Mouse (Mus musculus): ENCODE results near the gene Galnt3. TPM values are rescaled to one million over a fixed set of nuclear protein-coding genes. Genes with fewer than 3 reads are reported as not detected.

Galnt3 gene
- polyA plus RNA-seq, 2 experiments = 0.52 to 0.70 TPM

- Histone ChIP-seq H3K27ac (no peak overlapping the region), H3K27me3 (ENCODE audit: control insufficient read depth, insufficient read depth, low read length) (no peaks in the 10 kb centered on the region), H3K9ac (replicated peaks) (no peak overlapping the region), H3K9me3 (ENCODE audit: control insufficient read depth, low read length) (no peaks in the 10 kb centered on the region), H3K4me3 (ENCODE audit: insufficient read depth in 1 of 2, low read depth in 2 of 2, low read length in 2 of 2) (no peak overlapping the region), H3K36me3 (replicated peaks; ENCODE audit: control insufficient read depth, insufficient read depth, low read depth) (no peaks in the 10 kb centered on the region), H3K4me2 (ENCODE audit: low read depth) (no peak overlapping the region), H3K4me1 (replicated peaks; ENCODE audit: control insufficient read depth in 2 of 2, insufficient read depth in 2 of 2, low read length in 1 of 2) (no peaks in the 10 kb centered on the region; a peak in 1 of 4 replicates)
- 15% methylated on average over 5 of the region's 5 CpGs for WGBS (ENCODE audit: insufficient replicate concordance)
- DNase-seq (ENCODE audit: low read depth in 3 of 3, low spot score in 3 of 3) (no peak), ATAC-seq (ENCODE audit: insufficient read depth) (no peak)
- TF ChIP-seq CTCF (IDR thresholded peaks at IDR 0.05; ENCODE audit: low read depth) = no peak
- TF ChIP-seq EP300 (IDR thresholded peaks at IDR 0.05; ENCODE audit: low read depth) = no peak
Measured at GRCm38 (mm10) chr2:66144770-66145169, 20.0 kb upstream of the Galnt3 start.

GRCm38 (mm10) chr2:66143284-66143683, 18.5 kb upstream of the Galnt3 start:
- no peak for TF ChIP-seq CTCF (IDR thresholded peaks at IDR 0.05; ENCODE audit: low read depth)
- TF ChIP-seq EP300 (IDR thresholded peaks at IDR 0.05; ENCODE audit: low read depth) = no peak
- WGBS (ENCODE audit: insufficient replicate concordance) = 56% methylated on average over 4 of the region's 4 CpGs
- H3K9ac ChIP-seq (replicated peaks) = no peak overlapping the region

GRCm38 (mm10) chr2:66142711-66143110, 17.9 kb upstream of the Galnt3 start:
- DNase-seq (ENCODE audit: low read depth in 3 of 3, low spot score in 3 of 3) (no peak), ATAC-seq (ENCODE audit: insufficient read depth) (no peak)
- Histone ChIP-seq H3K27ac (no peak overlapping the region), H3K36me3 (replicated peaks; ENCODE audit: control insufficient read depth, insufficient read depth, low read depth) (no peaks in the 10 kb centered on the region), H3K9ac (replicated peaks) (no peak overlapping the region), H3K4me3 (ENCODE audit: insufficient read depth in 1 of 2, low read depth in 2 of 2, low read length in 2 of 2) (no peak overlapping the region), H3K4me2 (ENCODE audit: low read depth) (no peak overlapping the region), H3K27me3 (ENCODE audit: control insufficient read depth, insufficient read depth, low read length) (no peaks in the 10 kb centered on the region), H3K9me3 (ENCODE audit: control insufficient read depth, low read length) (no peaks in the 10 kb centered on the region), H3K4me1 (replicated peaks; ENCODE audit: control insufficient read depth in 2 of 2, insufficient read depth in 2 of 2, low read length in 1 of 2) (no peaks in the 10 kb centered on the region; a peak in 1 of 4 replicates)
- 49% methylated on average over 2 of the region's 2 CpGs for WGBS (ENCODE audit: insufficient replicate concordance)
- TF ChIP-seq CTCF (IDR thresholded peaks at IDR 0.05; ENCODE audit: low read depth) (no peak), EP300 (IDR thresholded peaks at IDR 0.05; ENCODE audit: low read depth) (no peak)

More at GRCm38 (mm10) chr2:66143284-66143683, 18.5 kb upstream of the Galnt3 start:
- Histone ChIP-seq H3K4me2 (ENCODE audit: low read depth) (no peak overlapping the region), H3K27ac (no peak overlapping the region), H3K9me3 (ENCODE audit: control insufficient read depth, low read length) (no peaks in the 10 kb centered on the region), H3K27me3 (ENCODE audit: control insufficient read depth, insufficient read depth, low read length) (no peaks in the 10 kb centered on the region), H3K36me3 (replicated peaks; ENCODE audit: control insufficient read depth, insufficient read depth, low read depth) (no peaks in the 10 kb centered on the region), H3K4me3 (ENCODE audit: insufficient read depth in 1 of 2, low read depth in 2 of 2, low read length in 2 of 2) (no peak overlapping the region), H3K4me1 (replicated peaks; ENCODE audit: control insufficient read depth in 2 of 2, insufficient read depth in 2 of 2, low read length in 1 of 2) (no peaks in the 10 kb centered on the region; a peak in 1 of 4 replicates)
- DNase-seq (ENCODE audit: low read depth in 3 of 3, low spot score in 3 of 3) (no peak), ATAC-seq (ENCODE audit: insufficient read depth) (no peak)

GRCm38 (mm10) chr2:66142268-66142667, 17.5 kb upstream of the Galnt3 start:
- Histone ChIP-seq H3K4me2 (ENCODE audit: low read depth) (no peak overlapping the region), H3K4me3 (ENCODE audit: insufficient read depth in 1 of 2, low read depth in 2 of 2, low read length in 2 of 2) (no peak overlapping the region), H3K36me3 (replicated peaks; ENCODE audit: control insufficient read depth, insufficient read depth, low read depth) (no peaks in the 10 kb centered on the region), H3K9me3 (ENCODE audit: control insufficient read depth, low read length) (no peaks in the 10 kb centered on the region), H3K27ac (no peak overlapping the region), H3K9ac (replicated peaks) (no peak overlapping the region), H3K27me3 (ENCODE audit: control insufficient read depth, insufficient read depth, low read length) (no peaks in the 10 kb centered on the region), H3K4me1 (replicated peaks; ENCODE audit: control insufficient read depth in 2 of 2, insufficient read depth in 2 of 2, low read length in 1 of 2) (no peaks in the 10 kb centered on the region; a peak in 1 of 4 replicates)
- no peak for DNase-seq (ENCODE audit: low read depth in 3 of 3, low spot score in 3 of 3)
- ATAC-seq (ENCODE audit: insufficient read depth) = no peak
- WGBS (ENCODE audit: insufficient replicate concordance) = 42% methylated on average over 2 of the region's 2 CpGs
- TF ChIP-seq CTCF (IDR thresholded peaks at IDR 0.05; ENCODE audit: low read depth) = no peak
- no peak for TF ChIP-seq EP300 (IDR thresholded peaks at IDR 0.05; ENCODE audit: low read depth)

GRCm38 (mm10) chr2:66140246-66140645, 15.5 kb upstream of the Galnt3 start:
- H3K4me1 ChIP-seq (replicated peaks; ENCODE audit: control insufficient read depth in 2 of 2, insufficient read depth in 2 of 2, low read length in 1 of 2) = no peaks in the 10 kb centered on the region; a peak in 1 of 4 replicates
- 45% methylated on average over 4 of the region's 4 CpGs for WGBS (ENCODE audit: insufficient replicate concordance)
- no peaks in the 10 kb centered on the region for H3K36me3 ChIP-seq (replicated peaks; ENCODE audit: control insufficient read depth, insufficient read depth, low read depth)
- no peaks in the 10 kb centered on the region for H3K27me3 ChIP-seq (ENCODE audit: control insufficient read depth, insufficient read depth, low read length)
- H3K9me3 ChIP-seq (ENCODE audit: control insufficient read depth, low read length) = no peaks in the 10 kb centered on the region
- H3K4me3 ChIP-seq (ENCODE audit: insufficient read depth in 1 of 2, low read depth in 2 of 2, low read length in 2 of 2) = no peak overlapping the region
- no peak for TF ChIP-seq EP300 (IDR thresholded peaks at IDR 0.05; ENCODE audit: low read depth)
- no peak for TF ChIP-seq CTCF (IDR thresholded peaks at IDR 0.05; ENCODE audit: low read depth)
- H3K9ac ChIP-seq (replicated peaks) = no peak overlapping the region
- H3K4me2 ChIP-seq (ENCODE audit: low read depth) = no peak overlapping the region
- ATAC-seq (ENCODE audit: insufficient read depth) (no peak), DNase-seq (ENCODE audit: low read depth in 3 of 3, low spot score in 3 of 3) (no peak)
- no peak overlapping the region for H3K27ac ChIP-seq
